Mouse (Mus musculus) thymus, postnatal 36 days (tissue): Measurements from ENCODE around the gene Tedc1.

Experiments used
- DNase-seq, 2 experiments: peaks; one replicate each; pipeline ENCODE4 v3.0.0; 2022; ENCODE audit warnings: mixed read lengths in 2 of 2

The Tedc1 gene

GRCm38 (mm10) chr12:113155887-113156539 lies at the start of gene Tedc1:
Gene Tedc1 (plus strand): TSS chr12:113156421.
- peak; percentile 100 for DNase-seq

- no peak for DNase-seq
These were observed 48.6 kb upstream of the Tedc1 start for GRCm38 (mm10) chr12:113107431-113108124.

- no peak for DNase-seq
These were observed 47.5 kb upstream of the Tedc1 start for GRCm38 (mm10) chr12:113108528-113109283.

GRCm38 (mm10) chr12:113109801-113110200 lies 46.4 kb upstream of the Tedc1 start:
- DNase-seq = no peak

GRCm38 (mm10) chr12:113114141-113114540 lies 42.1 kb upstream of the Tedc1 start:
- no peak for DNase-seq

GRCm38 (mm10) chr12:113114856-113115538 lies 41.2 kb upstream of the Tedc1 start:
- DNase-seq = no peak

GRCm38 (mm10) chr12:113119516-113120410 lies 36.5 kb upstream of the Tedc1 start:
- peak; percentile 63 to 68 for DNase-seq

- DNase-seq = no peak
These were observed 31.5 kb upstream of the Tedc1 start for GRCm38 (mm10) chr12:113124726-113125125.

- no peak for DNase-seq
These were observed 25.5 kb upstream of the Tedc1 start for GRCm38 (mm10) chr12:113130732-113131131.

GRCm38 (mm10) chr12:113131601-113132000 lies 24.6 kb upstream of the Tedc1 start:
- no peak for DNase-seq

- no peak for DNase-seq
These were observed 23.7 kb upstream of the Tedc1 start for GRCm38 (mm10) chr12:113132567-113132966.

- DNase-seq = no peak
These were observed 23.0 kb upstream of the Tedc1 start for GRCm38 (mm10) chr12:113133260-113133659.

- DNase-seq = no peak
These were observed 22.3 kb upstream of the Tedc1 start for GRCm38 (mm10) chr12:113133861-113134403.

GRCm38 (mm10) chr12:113134502-113134901 lies 21.7 kb upstream of the Tedc1 start:
- DNase-seq = no peak

GRCm38 (mm10) chr12:113135401-113135800 lies 20.8 kb upstream of the Tedc1 start:
- no peak for DNase-seq

GRCm38 (mm10) chr12:113136492-113137020 lies 19.7 kb upstream of the Tedc1 start:
- no peak for DNase-seq

GRCm38 (mm10) chr12:113137260-113138213 lies 18.7 kb upstream of the Tedc1 start:
- DNase-seq = no peak

- no peak for DNase-seq
These were observed 17.9 kb upstream of the Tedc1 start for GRCm38 (mm10) chr12:113138291-113138690.

- no peak for DNase-seq
These were observed 17.0 kb upstream of the Tedc1 start for GRCm38 (mm10) chr12:113138901-113139864.
